Mouse (Mus musculus): ENCODE measurements at regions not wholly inside any gene's neighbourhood (a gene's known extent, or its start where the extent isn't known, plus 50 kb on each side); places are given as distances from the start of the nearest gene placed in this dataset.
"Not testable (repeated sequence)": the region's sequence is repeated elsewhere in the genome, so short reads cannot be mapped to it uniquely, and the experiment has no call there.

GRCm38 (mm10) chr14:88092967-88093366 is 378.2 kb downstream of the Pcdh20 start:
- no peak for DNase-seq

- DNase-seq = peak; percentile 8
Observed at GRCm38 (mm10) chr14:88084854-88085253, 386.3 kb downstream of the Pcdh20 start.

- DNase-seq = peak; percentile 9
Observed at GRCm38 (mm10) chr14:88072880-88073468, 398.2 kb downstream of the Pcdh20 start.

- DNase-seq = not testable (repeated sequence)
Observed at GRCm38 (mm10) chr14:88047586-88047985, 423.6 kb downstream of the Pcdh20 start.

GRCm38 (mm10) chr14:88013882-88014281 is 457.3 kb downstream of the Pcdh20 start:
- DNase-seq = no peak

- peak; percentile 4 for DNase-seq
Observed at GRCm38 (mm10) chr14:88013186-88013585, 458.0 kb downstream of the Pcdh20 start.

- DNase-seq = no peak
Observed at GRCm38 (mm10) chr14:87996561-87996960, 474.6 kb downstream of the Pcdh20 start.

Data from kidney, postnatal 10 days (tissue).